Mouse (Mus musculus): Measurements from ENCODE around the gene Gucy2e.

DNA sequence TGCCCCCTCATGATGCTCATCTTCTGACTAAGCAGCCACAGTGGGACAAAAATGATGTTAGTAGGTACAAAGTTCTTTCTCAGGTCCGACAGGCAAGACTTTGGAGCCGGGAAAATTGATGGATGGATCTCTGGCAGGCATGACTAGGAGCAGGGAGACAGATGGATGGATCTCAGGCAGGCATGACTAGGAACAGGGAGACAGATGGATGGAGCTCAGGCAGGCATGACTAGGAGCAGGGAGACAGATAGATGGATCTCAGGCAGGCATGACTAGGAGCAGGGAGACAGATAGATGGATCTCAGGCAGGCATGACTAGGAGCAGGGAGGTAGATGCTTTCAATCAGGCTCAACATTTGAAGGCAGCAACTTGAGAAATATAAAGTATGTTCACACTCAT is 25.4 kb downstream of the Gucy2e start:
- TF ChIP-seq CTCF (IDR thresholded peaks at IDR 0.05; ENCODE audit: low read depth, low read length) (no peak), POLR2A (IDR thresholded peaks at IDR 0.05; ENCODE audit: extremely low read depth, insufficient read depth, low read length) (no peak)

All from liver, adult 2 months (tissue).